Comparison of ENCODE assay signal across 20 mouse cellular contexts in genomic region chr13:35607710-35608109, GRCm38 (mm10). TPM values are rescaled to one million over a fixed set of nuclear protein-coding genes. Genes with fewer than 3 reads are reported as not detected.
DNase-seq lines count a peak whose midpoint lies in the region; ATAC-seq and TF ChIP-seq lines count a peak whose summit lies in the region.
"Had no signal": no experiment of that assay in that cellular context is flagged by ENCODE, and none has a peak within 500 bp of the region (broad histone marks: within the 10 kb centered on the region; RNA-seq: fewer than 3 reads in every experiment).

No protein-coding gene starts in this region.

- H3K4me3 ChIP-seq in liver, embryonic 12.5 days = no peak overlapping the region
- no peak overlapping the region for H3K4me3 ChIP-seq in liver, postnatal 0 days (ENCODE audit: low read depth, low read length)
- no peak overlapping the region for H3K4me3 ChIP-seq in liver, embryonic 13.5 days (replicated peaks)
- H3K4me3 ChIP-seq in liver, embryonic 16.5 days (ENCODE audit: low read depth, low read length) = no peak overlapping the region
- H3K4me3 ChIP-seq in limb, embryonic 10.5 days = no peak overlapping the region
- H3K4me3 ChIP-seq: embryonic facial prominence, embryonic 10.5 days; embryonic facial prominence, embryonic 12.5 days; forebrain, embryonic 13.5 days; forebrain, embryonic 15.5 days had no signal

- H3K4me1 ChIP-seq in liver, embryonic 12.5 days = peaks cover 58% of the 10 kb centered on the region
- H3K4me1 ChIP-seq in liver, postnatal 0 days (ENCODE audit: insufficient read depth) = peaks cover 10% of the 10 kb centered on the region; the same call in 1 of the 2 replicates
- H3K4me1 ChIP-seq in liver, embryonic 13.5 days (replicated peaks) = peaks cover 61% of the 10 kb centered on the region
- peaks cover 23% of the 10 kb centered on the region for H3K4me1 ChIP-seq in liver, embryonic 16.5 days (ENCODE audit: control insufficient read depth, low read depth, low read length)
- H3K4me1 ChIP-seq in limb, embryonic 10.5 days = no peaks in the 10 kb centered on the region
- H3K4me1 ChIP-seq: embryonic facial prominence, embryonic 10.5 days; embryonic facial prominence, embryonic 12.5 days; forebrain, embryonic 13.5 days; forebrain, embryonic 15.5 days had no signal

- ATAC-seq in liver, embryonic 12.5 days = peak; percentile 58
- no peak for ATAC-seq in liver, postnatal 0 days
- peak; percentile 35; the same call in 1 of the 2 replicates for ATAC-seq in liver, embryonic 13.5 days (ENCODE audit: low read depth)
- ATAC-seq in liver, embryonic 16.5 days (ENCODE audit: low read depth) = no peak; the same call in 1 of the 2 replicates
- ATAC-seq: activated CD4-positive, CD25-positive, alpha-beta regulatory T cell, adult 4 months; forebrain, embryonic 13.5 days; forebrain, embryonic 15.5 days; Patski had no signal

- no peak for DNase-seq in liver, postnatal 0 days
- no peak for DNase-seq in liver, embryonic 13.5 days
- DNase-seq in heart, adult 18-20 months = no peak
- DNase-seq in limb, embryonic 10.5 days (ENCODE audit: low spot score) = no peak
- DNase-seq: adrenal gland, adult 8-10 months; adrenal gland, postnatal 14 days; adrenal gland, postnatal 36 days; cerebellum, adult 11-12 months; cerebellum, adult 2 months; cerebellum, adult 9-10 months; cerebellum, postnatal 10 days; cerebellum, postnatal 25 days had no signal

- H3K9ac ChIP-seq in liver, embryonic 12.5 days = no peak overlapping the region
- H3K9ac ChIP-seq in liver, postnatal 0 days (replicated peaks) = no peak overlapping the region
- H3K9ac ChIP-seq in liver, embryonic 13.5 days = no peak overlapping the region
- no peak overlapping the region for H3K9ac ChIP-seq in liver, embryonic 16.5 days (ENCODE audit: low read depth, low read length)
- H3K9ac ChIP-seq: embryonic facial prominence, embryonic 12.5 days; forebrain, embryonic 13.5 days; forebrain, embryonic 15.5 days had no signal

- no peak for TF ChIP-seq EP300 in liver, postnatal 0 days (IDR thresholded peaks at IDR 0.05; ENCODE audit: low read depth)

- no peak for TF ChIP-seq CTCF in liver, postnatal 0 days (IDR thresholded peaks at IDR 0.05; ENCODE audit: low read depth)

- peak overlapping the region; percentile 37; the same call in 1 of the 2 replicates for H3K27ac ChIP-seq in liver, embryonic 12.5 days
- no peak overlapping the region for H3K27ac ChIP-seq in liver, postnatal 0 days (ENCODE audit: low read depth)
- H3K27ac ChIP-seq in liver, embryonic 13.5 days = 0 out of 2 replicates have a peak overlapping the region, but pooled peaks have one; percentile 48
- peak overlapping the region; percentile 24 for H3K27ac ChIP-seq in liver, embryonic 16.5 days (ENCODE audit: low read length)
- no peak overlapping the region for H3K27ac ChIP-seq in limb, embryonic 10.5 days
- H3K27ac ChIP-seq: embryonic facial prominence, embryonic 10.5 days; embryonic facial prominence, embryonic 12.5 days; forebrain, embryonic 13.5 days; forebrain, embryonic 15.5 days had no signal

- no peaks in the 10 kb centered on the region for H3K27me3 ChIP-seq in liver, embryonic 12.5 days (replicated peaks)
- H3K27me3 ChIP-seq in liver, postnatal 0 days (ENCODE audit: insufficient read depth, low read length) = no peaks in the 10 kb centered on the region
- no peaks in the 10 kb centered on the region for H3K27me3 ChIP-seq in liver, embryonic 13.5 days
- H3K27me3 ChIP-seq in liver, embryonic 16.5 days (ENCODE audit: control insufficient read depth, insufficient read depth, low read depth, low read length) = no peaks in the 10 kb centered on the region
- no peaks in the 10 kb centered on the region for H3K27me3 ChIP-seq in limb, embryonic 10.5 days (ENCODE audit: low read depth, poor library complexity, severe bottlenecking)
- H3K27me3 ChIP-seq: embryonic facial prominence, embryonic 12.5 days; forebrain, embryonic 13.5 days; forebrain, embryonic 15.5 days; Patski had no signal

- no peak overlapping the region for H3K4me2 ChIP-seq in liver, embryonic 12.5 days
- H3K4me2 ChIP-seq in liver, postnatal 0 days (ENCODE audit: low read depth, low read length) = no peak overlapping the region
- no peak overlapping the region for H3K4me2 ChIP-seq in liver, embryonic 13.5 days
- no peak overlapping the region for H3K4me2 ChIP-seq in liver, embryonic 16.5 days (ENCODE audit: low read depth, low read length)
- H3K4me2 ChIP-seq: embryonic facial prominence, embryonic 12.5 days; forebrain, embryonic 13.5 days; forebrain, embryonic 15.5 days had no signal

- 60% methylated on average over 2 of the region's 2 CpGs for WGBS in liver, embryonic 12.5 days (ENCODE audit: insufficient replicate concordance)
- 76% methylated on average over 2 of the region's 2 CpGs for WGBS in liver, postnatal 0 days (ENCODE audit: insufficient replicate concordance)
- WGBS in liver, embryonic 13.5 days (ENCODE audit: insufficient replicate concordance) = 53% methylated on average over 2 of the region's 2 CpGs
- 56% methylated on average over 2 of the region's 2 CpGs for WGBS in liver, embryonic 16.5 days (ENCODE audit: insufficient replicate concordance)
- 90% methylated on average over 2 of the region's 2 CpGs for WGBS in limb, embryonic 10.5 days

- 0 out of 2 replicates have a peak, but pooled peaks cover 3% of the 10 kb centered on the region for H3K9me3 ChIP-seq in liver, embryonic 12.5 days (replicated peaks)
- H3K9me3 ChIP-seq in liver, postnatal 0 days (ENCODE audit: low read length) = no peaks in the 10 kb centered on the region
- H3K9me3 ChIP-seq in liver, embryonic 13.5 days (replicated peaks) = no peaks in the 10 kb centered on the region
- H3K9me3 ChIP-seq in liver, embryonic 16.5 days (replicated peaks; ENCODE audit: control insufficient read depth, low read length) = no peaks in the 10 kb centered on the region
- H3K9me3 ChIP-seq in limb, embryonic 10.5 days (replicated peaks) = no peaks in the 10 kb centered on the region
- H3K9me3 ChIP-seq: embryonic facial prominence, embryonic 10.5 days; embryonic facial prominence, embryonic 12.5 days; forebrain, embryonic 13.5 days; forebrain, embryonic 15.5 days had no signal

- H3K36me3 ChIP-seq in liver, embryonic 12.5 days = no peaks in the 10 kb centered on the region
- H3K36me3 ChIP-seq in liver, postnatal 0 days (replicated peaks; ENCODE audit: insufficient read depth, low read length) = no peaks in the 10 kb centered on the region
- no peaks in the 10 kb centered on the region for H3K36me3 ChIP-seq in liver, embryonic 13.5 days
- H3K36me3 ChIP-seq in liver, embryonic 16.5 days (ENCODE audit: control insufficient read depth, insufficient read depth) = no peaks in the 10 kb centered on the region
- H3K36me3 ChIP-seq in limb, embryonic 10.5 days = no peaks in the 10 kb centered on the region
- H3K36me3 ChIP-seq: embryonic facial prominence, embryonic 10.5 days; embryonic facial prominence, embryonic 12.5 days; forebrain, embryonic 15.5 days had no signal

RNA-seq across cellular contexts. Expression of gene Cdyl, which starts 51.9 kb away (rescaled TPM):
- 18.8 and 19.3 TPM in 2 replicates for polyA plus RNA-seq in liver, embryonic 12.5 days (2016; fragmentation: Nextera tagmentation; extraction: Ambion mirVana)
- 5.8 and 5.9 TPM in 2 replicates for polyA plus RNA-seq in liver, postnatal 0 days (2015; fragmentation: Nextera tagmentation; extraction: Ambion mirVana)
- 10.3 TPM in 2 replicates for polyA plus RNA-seq in liver, embryonic 13.5 days (2015; fragmentation: Nextera tagmentation; extraction: Ambion mirVana)
- polyA plus RNA-seq in liver, embryonic 16.5 days (2015; fragmentation: Nextera tagmentation; extraction: Ambion mirVana) = 3.4 and 3.9 TPM in 2 replicates
- total RNA-seq in heart, adult 18-20 months (2021) = 1 to 10 TPM; 6.4 to 8.6 TPM
- 14.3 and 14.7 TPM in 2 replicates for polyA plus RNA-seq in limb, embryonic 10.5 days (2016; fragmentation: Nextera tagmentation; extraction: Ambion mirVana)

Comparison
In these comparisons a context has a peak if more than half of its experiments do, and no peak if none do; other contexts are left out.
1. ATAC-seq: peak in liver, embryonic 12.5 days (single experiment) and liver, embryonic 13.5 days (single experiment); none in liver, postnatal 0 days (single experiment) and liver, embryonic 16.5 days (single experiment).
2. H3K27ac ChIP-seq: peak in liver, embryonic 12.5 days (single experiment), liver, embryonic 13.5 days (single experiment) and liver, embryonic 16.5 days (single experiment); none in liver, postnatal 0 days (single experiment) and limb, embryonic 10.5 days (single experiment).